Mouse (Mus musculus) thymus, postnatal 4 days (tissue): Measurements from ENCODE around the gene Cdh13.

Source experiments
- DNase-seq: peaks from one replicate; pipeline ENCODE4 v3.0.0; 2021

Cdh13 gene

GRCm38 (mm10) chr8:118596816-118597215 lies 313.3 kb downstream of the Cdh13 start:
- DNase-seq: no peak

GRCm38 (mm10) chr8:118601376-118601775 lies 317.8 kb downstream of the Cdh13 start:
- DNase-seq: no peak

- peak; percentile 37 for DNase-seq
These were observed 318.5 kb downstream of the Cdh13 start for GRCm38 (mm10) chr8:118602074-118602473.

GRCm38 (mm10) chr8:118611551-118611950 lies 328.0 kb downstream of the Cdh13 start:
- no peak for DNase-seq

- no peak for DNase-seq
These were observed 334.7 kb downstream of the Cdh13 start for GRCm38 (mm10) chr8:118618195-118618594.

GRCm38 (mm10) chr8:118626425-118626824 lies 342.9 kb downstream of the Cdh13 start:
- no peak for DNase-seq

GRCm38 (mm10) chr8:118627737-118628136 lies 344.2 kb downstream of the Cdh13 start:
- DNase-seq: no peak

GRCm38 (mm10) chr8:118628702-118629101 lies 345.2 kb downstream of the Cdh13 start:
- no peak for DNase-seq

GRCm38 (mm10) chr8:118635296-118636060 lies 351.9 kb downstream of the Cdh13 start:
- DNase-seq: peak; percentile 38

- DNase-seq: no peak
These were observed 356.1 kb downstream of the Cdh13 start for GRCm38 (mm10) chr8:118639606-118640005.

- DNase-seq: no peak
These were observed 358.3 kb downstream of the Cdh13 start for GRCm38 (mm10) chr8:118641799-118642198.

GRCm38 (mm10) chr8:118648801-118649537 lies 365.4 kb downstream of the Cdh13 start:
- no peak for DNase-seq

GRCm38 (mm10) chr8:118649981-118650380 lies 366.4 kb downstream of the Cdh13 start:
- DNase-seq: no peak

- no peak for DNase-seq
These were observed 378.7 kb downstream of the Cdh13 start for GRCm38 (mm10) chr8:118662001-118662829.

- no peak for DNase-seq
These were observed 381.5 kb downstream of the Cdh13 start for GRCm38 (mm10) chr8:118665081-118665480.

GRCm38 (mm10) chr8:118667736-118668135 lies 384.2 kb downstream of the Cdh13 start:
- no peak for DNase-seq

GRCm38 (mm10) chr8:118676233-118676632 lies 392.7 kb downstream of the Cdh13 start:
- DNase-seq: no peak

GRCm38 (mm10) chr8:118679347-118679746 lies 395.8 kb downstream of the Cdh13 start:
- no peak for DNase-seq

GRCm38 (mm10) chr8:118683386-118683785 lies 399.9 kb downstream of the Cdh13 start:
- DNase-seq: no peak

- DNase-seq: no peak
These were observed 402.3 kb downstream of the Cdh13 start for GRCm38 (mm10) chr8:118685863-118686262.

- no peak for DNase-seq
These were observed 406.3 kb downstream of the Cdh13 start for GRCm38 (mm10) chr8:118689849-118690248.

GRCm38 (mm10) chr8:118701312-118701880 lies 417.9 kb downstream of the Cdh13 start:
- DNase-seq: no peak

GRCm38 (mm10) chr8:118709366-118709765 lies 425.8 kb downstream of the Cdh13 start:
- DNase-seq: no peak
